ENCODE assay signal across 9 mouse cellular contexts in the genomic region with DNA sequence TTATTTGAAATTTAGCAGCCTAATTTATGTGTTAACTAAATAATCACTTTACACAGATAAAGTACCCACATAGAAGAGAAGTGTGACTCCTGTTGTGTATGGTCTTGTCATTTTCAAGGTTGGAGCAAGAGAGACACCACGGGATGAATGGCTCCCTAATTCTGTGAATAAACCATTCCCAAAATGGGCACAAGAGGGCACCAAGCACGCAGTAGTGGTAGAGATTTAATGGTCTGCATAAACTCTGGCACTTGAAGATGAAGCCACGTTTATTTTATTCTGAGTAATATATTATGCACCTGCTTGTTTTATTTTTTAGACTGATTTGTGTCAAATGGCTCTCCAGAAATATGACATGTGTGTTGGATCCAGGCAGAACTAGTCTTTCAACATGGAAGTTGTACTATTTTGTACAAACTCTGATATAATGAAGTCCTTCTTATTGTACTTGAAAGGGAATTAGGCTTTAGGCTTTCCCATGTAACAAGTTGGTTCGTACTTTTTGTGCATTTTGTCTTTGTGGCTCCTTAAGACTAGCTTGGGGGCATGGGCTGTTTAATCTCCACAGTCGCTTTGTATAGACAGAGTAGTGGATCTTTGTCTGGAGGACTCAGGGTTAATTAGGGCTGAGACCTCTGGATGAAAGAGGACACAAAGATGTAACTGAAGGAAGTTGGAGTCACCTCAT.
A peak's percentile ranks its signal among the peaks of the same experiment; 100 is the strongest.
DNase-seq lines count a peak whose midpoint lies in the region; ATAC-seq and TF ChIP-seq lines count a peak whose summit lies in the region.
"Had no signal": no experiment of that assay in that cellular context is flagged by ENCODE, and none has a peak within 500 bp of the region (broad histone marks: within the 10 kb centered on the region; RNA-seq: fewer than 3 reads in every experiment).

No protein-coding gene starts in this region.

- no peak for ATAC-seq in kidney, embryonic 16.5 days (ENCODE audit: low FRiP score, low TSS enrichment)
- ATAC-seq in hindbrain, embryonic 12.5 days (ENCODE audit: low FRiP score), result peak; percentile 63

- H3K27ac ChIP-seq in kidney, embryonic 16.5 days (ENCODE audit: low read length), result no peak overlapping the region
- H3K27ac ChIP-seq in cortical plate, adult 2 months (ENCODE audit: insufficient read depth, low read length), result no peak overlapping the region
- no peak overlapping the region for H3K27ac ChIP-seq in hindbrain, embryonic 12.5 days
- H3K27ac ChIP-seq: midbrain, embryonic 12.5 days had no signal

- H3K27me3 ChIP-seq in kidney, embryonic 16.5 days (ENCODE audit: insufficient read depth, low read length), result peaks cover 10% of the 10 kb centered on the region
- H3K27me3 ChIP-seq in hindbrain, embryonic 12.5 days, result peaks cover 7% of the 10 kb centered on the region

- peak; percentile 7 for DNase-seq in kidney, adult 11 months
- peak; percentile 72 for DNase-seq in NIH3T3 (ENCODE audit: low read depth)
- peak; percentile 83 to 84 for DNase-seq in left cerebral cortex, postnatal 14 days (ENCODE audit: low spot score in 2 of 2)
- DNase-seq in neural tube, embryonic 10.5 days (ENCODE audit: extremely low spot score, low spot score), result peak; percentile 33
- no peak for DNase-seq in spleen, adult 12 weeks (ENCODE audit: low spot score)

- no peaks in the 10 kb centered on the region for H3K9me3 ChIP-seq in kidney, embryonic 16.5 days (ENCODE audit: low read length)
- no peaks in the 10 kb centered on the region for H3K9me3 ChIP-seq in hindbrain, embryonic 12.5 days (replicated peaks)
- H3K9me3 ChIP-seq: midbrain, embryonic 12.5 days had no signal

- 26% methylated on average over 5 of the region's 5 CpGs for WGBS in kidney, embryonic 16.5 days
- 25% methylated on average over 5 of the region's 5 CpGs for WGBS in hindbrain, embryonic 12.5 days

- no peak for TF ChIP-seq POLR2A in cortical plate, adult 2 months (IDR thresholded peaks at IDR 0.05; ENCODE audit: extremely low read depth, insufficient read depth, low read length)

- no peaks in the 10 kb centered on the region for H3K36me3 ChIP-seq in kidney, embryonic 16.5 days (ENCODE audit: insufficient read depth, low read length)
- no peaks in the 10 kb centered on the region for H3K36me3 ChIP-seq in hindbrain, embryonic 12.5 days
- H3K36me3 ChIP-seq: midbrain, embryonic 12.5 days had no signal

- peaks cover 4% of the 10 kb centered on the region; the same call in 1 of the 2 replicates for H3K4me1 ChIP-seq in kidney, embryonic 16.5 days (ENCODE audit: insufficient read depth, low read length)
- H3K4me1 ChIP-seq in cortical plate, adult 2 months (ENCODE audit: control insufficient read depth, insufficient read depth, low read length), result no peaks in the 10 kb centered on the region
- no peaks in the 10 kb centered on the region; the same call in none of the 2 replicates for H3K4me1 ChIP-seq in hindbrain, embryonic 12.5 days

- TF ChIP-seq CTCF in cortical plate, adult 2 months (IDR thresholded peaks at IDR 0.05; ENCODE audit: extremely low read depth, insufficient read depth, low read length), result peak; percentile 81

- H3K4me2 ChIP-seq in kidney, embryonic 16.5 days (replicated peaks; ENCODE audit: low read depth, low read length), result no peak overlapping the region
- H3K4me2 ChIP-seq in hindbrain, embryonic 12.5 days (replicated peaks), result no peak overlapping the region
- H3K4me2 ChIP-seq: midbrain, embryonic 12.5 days had no signal

- H3K4me3 ChIP-seq in kidney, embryonic 16.5 days (ENCODE audit: low read length), result no peak overlapping the region
- no peak overlapping the region for H3K4me3 ChIP-seq in cortical plate, adult 2 months (ENCODE audit: insufficient read depth, low read length)
- H3K4me3 ChIP-seq in hindbrain, embryonic 12.5 days, result no peak overlapping the region
- H3K4me3 ChIP-seq: midbrain, embryonic 12.5 days had no signal

- no peak overlapping the region for H3K9ac ChIP-seq in kidney, embryonic 16.5 days (replicated peaks; ENCODE audit: low read length)
- H3K9ac ChIP-seq in hindbrain, embryonic 12.5 days, result no peak overlapping the region
- H3K9ac ChIP-seq: midbrain, embryonic 12.5 days had no signal

- intact Hi-C loops in left cerebral cortex, postnatal 14 days (cut with DNase I), result loop anchor here (2.0 to 5.0 kb wide), 2 partner anchors 1381 to 1508 kb away; no protein-coding TSS in a partner anchor
